Mouse (Mus musculus) kidney, adult 11 months (tissue): ENCODE measurements around the gene Cldn10.
"Not testable (repeated sequence)": the region's sequence is repeated elsewhere in the genome, so short reads cannot be mapped to it uniquely, and the experiment has no call there.

Source experiments
- DNase-seq: peaks from one replicate; pipeline ENCODE4 v3.0.0; 2022

Gene Cldn10

GRCm38 (mm10) chr14:118783326-118783935 is 4.3 kb upstream of the Cldn10 start:
- peak; percentile 91 for DNase-seq

- DNase-seq, result no peak
These were observed 2.5 kb downstream of the Cldn10 start for GRCm38 (mm10) chr14:118790217-118790616.

- no peak for DNase-seq
These were observed 5.2 kb downstream of the Cldn10 start for GRCm38 (mm10) chr14:118792957-118793356.

DNA sequence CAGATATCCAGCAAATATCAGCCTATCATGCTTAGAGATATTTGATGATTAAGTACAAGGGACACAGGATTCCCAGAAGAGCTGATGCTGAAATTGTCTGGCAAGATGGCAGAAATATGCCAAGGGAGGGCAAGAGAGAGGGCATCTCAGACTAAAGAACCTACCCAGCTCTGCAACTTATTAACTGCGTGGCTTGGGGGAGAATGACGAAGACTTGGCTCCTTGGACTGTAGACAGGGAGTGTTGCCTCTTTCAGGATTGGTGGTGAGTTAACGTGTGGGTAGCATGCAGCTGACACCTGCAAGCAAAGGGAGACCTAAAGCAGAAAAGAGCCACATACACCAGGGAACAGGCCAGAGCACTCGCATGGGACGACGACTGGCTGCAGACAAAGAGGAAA is 5.7 kb downstream of the Cldn10 start:
- peak; percentile 78 for DNase-seq

DNA sequence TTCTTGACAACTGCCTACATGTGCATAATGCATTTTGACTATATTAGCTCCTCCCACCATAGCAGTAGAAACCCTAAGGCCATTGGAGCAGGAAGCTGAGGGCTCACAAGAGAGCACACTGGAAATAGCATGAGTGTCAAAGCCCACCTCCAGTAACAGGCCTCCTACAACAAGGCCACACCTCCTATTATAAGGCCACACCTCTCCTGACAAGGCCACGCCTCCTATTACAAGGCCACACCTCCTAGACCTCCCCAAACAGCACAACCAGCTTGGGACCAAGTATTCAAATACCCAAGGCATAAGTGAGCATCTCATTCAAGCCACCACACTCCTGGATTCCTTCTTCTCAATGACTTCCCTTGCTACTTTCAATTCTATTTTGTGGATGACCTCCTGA is 6.5 kb downstream of the Cldn10 start:
- no peak for DNase-seq

GRCm38 (mm10) chr14:118794893-118795292 is 7.2 kb downstream of the Cldn10 start:
- DNase-seq, result no peak

DNA sequence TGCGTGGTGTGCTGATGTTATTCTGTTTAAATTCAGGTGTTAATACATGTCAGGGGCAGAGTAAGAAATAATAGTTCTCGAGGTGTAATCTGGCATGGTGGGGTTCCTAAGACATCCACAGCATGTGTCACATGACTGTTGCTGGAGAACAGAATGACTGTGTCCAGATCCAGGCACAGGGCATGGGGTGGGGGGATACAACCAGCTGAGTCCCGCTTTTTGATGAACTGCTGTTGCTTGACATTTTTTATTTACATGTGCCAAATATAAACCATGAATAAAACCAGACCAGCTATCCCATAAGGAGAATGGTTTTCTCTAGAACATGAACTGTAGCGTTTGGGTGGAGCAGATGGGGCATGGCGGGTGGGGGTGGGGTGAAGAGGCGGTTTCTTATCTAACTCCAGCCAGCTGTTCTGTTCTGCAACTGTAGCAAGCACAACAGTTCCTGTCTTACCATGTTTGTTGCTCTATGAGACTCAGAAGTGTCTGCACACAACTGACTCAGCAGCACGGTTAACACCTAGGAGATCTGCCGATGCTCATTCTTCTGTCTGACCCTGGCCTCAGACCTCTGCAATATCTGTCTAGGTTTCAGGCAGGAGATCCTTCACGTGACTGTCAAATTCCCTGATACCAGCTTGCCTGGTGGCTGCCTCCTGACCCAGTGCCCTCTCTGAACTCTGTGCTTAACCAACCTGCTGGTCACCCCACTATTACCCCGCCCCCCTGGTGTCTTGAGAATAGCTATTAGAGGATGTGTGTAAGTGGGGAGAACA is 8.4 kb downstream of the Cldn10 start:
- peak; percentile 80 for DNase-seq

- no peak for DNase-seq
These were observed 9.0 kb downstream of the Cldn10 start for GRCm38 (mm10) chr14:118796694-118797058.

DNA sequence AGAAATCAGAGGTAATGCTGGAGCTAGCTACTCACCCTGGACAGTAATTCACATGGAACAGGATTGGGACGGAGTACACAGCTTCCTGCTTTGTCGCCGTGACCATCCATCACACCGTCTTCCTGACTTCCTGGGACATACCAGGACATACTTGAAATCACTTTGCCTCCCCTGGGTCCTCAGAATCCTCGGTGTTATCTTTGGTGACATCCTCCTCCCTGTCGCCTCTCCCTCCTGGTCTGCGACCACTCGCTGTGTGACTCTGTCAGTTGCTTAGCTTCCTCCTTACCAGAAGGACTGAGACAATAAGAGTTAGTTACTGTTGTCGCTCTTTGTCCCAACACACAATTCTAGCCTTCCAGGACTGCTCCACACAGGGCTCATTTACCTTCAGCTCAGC is 9.6 kb downstream of the Cldn10 start:
- DNase-seq, result no peak

GRCm38 (mm10) chr14:118799918-118800317 is 12.2 kb downstream of the Cldn10 start:
- no peak for DNase-seq

GRCm38 (mm10) chr14:118803936-118804335 is 16.2 kb downstream of the Cldn10 start:
- no peak for DNase-seq

- peak; percentile 72 for DNase-seq
These were observed 16.6 kb downstream of the Cldn10 start for GRCm38 (mm10) chr14:118804351-118804750.

DNA sequence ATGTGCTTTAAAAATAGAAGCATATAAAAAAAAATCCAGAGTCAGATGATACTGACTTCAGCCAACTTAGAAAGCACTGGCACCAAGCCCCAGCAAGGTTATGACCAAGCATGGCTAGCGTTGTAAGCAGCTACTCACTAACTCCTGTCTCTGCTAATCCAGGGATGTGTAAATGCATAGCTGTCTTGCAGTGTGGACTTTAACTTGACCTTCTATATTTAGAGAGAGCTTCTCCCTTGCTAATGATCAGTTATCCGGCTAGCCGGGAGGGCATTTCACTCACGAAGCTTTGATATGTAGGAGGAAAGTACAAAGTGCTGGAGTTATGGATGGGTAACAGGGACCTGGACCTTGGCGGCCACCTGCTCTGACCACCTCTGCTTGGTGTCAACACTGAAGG is 19.9 kb downstream of the Cldn10 start:
- peak; percentile 67 for DNase-seq

DNA sequence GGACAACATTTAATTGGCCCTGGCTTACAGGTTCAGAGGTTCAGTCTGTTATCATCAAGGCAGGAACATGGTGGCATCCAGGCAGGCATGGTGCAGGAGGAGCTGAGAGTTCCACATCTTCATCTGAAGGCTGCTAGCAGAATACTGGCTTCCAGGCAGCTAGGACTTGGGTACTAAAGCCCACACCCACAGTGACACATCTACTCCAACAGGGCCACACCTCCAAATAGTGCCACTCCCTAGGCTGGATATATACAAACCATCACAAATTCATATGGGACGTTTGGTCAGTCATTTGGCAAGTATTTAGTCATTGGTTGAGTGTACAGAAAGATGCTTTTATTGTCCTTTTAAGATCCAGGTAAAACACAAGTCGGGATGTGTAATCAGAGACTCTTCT is 20.5 kb downstream of the Cldn10 start:
- not testable (repeated sequence) for DNase-seq

- peak; percentile 55 for DNase-seq
These were observed 22.0 kb downstream of the Cldn10 start for GRCm38 (mm10) chr14:118809686-118810085.

GRCm38 (mm10) chr14:118811256-118811655 is 23.5 kb downstream of the Cldn10 start:
- not testable (repeated sequence) for DNase-seq

DNA sequence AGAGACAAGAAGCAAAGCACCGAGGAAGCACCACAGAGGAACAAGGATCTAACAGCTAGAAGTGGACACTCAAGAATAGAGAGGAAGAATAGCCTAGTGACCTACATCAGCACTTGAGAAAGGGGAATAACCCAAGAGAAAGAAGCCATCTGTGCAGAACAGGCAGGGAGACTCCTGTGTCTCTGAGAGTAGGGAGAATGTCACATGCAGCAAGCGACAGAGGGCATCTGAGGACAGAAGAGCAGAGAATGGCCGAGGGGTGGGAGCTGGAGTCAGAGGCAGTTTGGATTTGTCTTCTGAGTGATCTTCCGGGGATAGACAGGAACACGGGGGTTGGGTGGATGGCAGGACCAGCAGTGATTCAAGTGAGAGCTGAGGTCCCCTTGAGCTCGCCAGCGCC is 25.4 kb downstream of the Cldn10 start:
- no peak for DNase-seq

DNA sequence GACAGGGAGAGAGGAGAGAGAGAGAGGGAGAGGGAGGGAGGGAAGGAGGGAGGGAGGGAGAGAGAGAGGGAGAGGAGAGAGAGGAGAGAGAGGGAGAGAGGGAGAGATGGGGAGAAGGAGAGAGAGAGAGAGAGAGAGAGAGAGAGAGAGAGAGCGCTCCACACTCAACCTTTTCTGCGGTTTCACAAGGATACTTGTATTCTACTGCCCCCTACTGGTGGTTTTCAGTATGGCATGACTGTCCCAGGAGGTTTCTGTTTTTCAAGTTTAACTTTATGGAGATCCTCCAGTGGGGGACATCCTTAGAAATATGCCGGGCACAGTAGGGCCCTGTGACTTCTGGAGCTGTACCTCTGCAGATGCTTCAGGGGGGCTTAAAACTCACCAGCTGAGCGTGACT is 28.8 kb downstream of the Cldn10 start:
- DNase-seq, result no peak

DNA sequence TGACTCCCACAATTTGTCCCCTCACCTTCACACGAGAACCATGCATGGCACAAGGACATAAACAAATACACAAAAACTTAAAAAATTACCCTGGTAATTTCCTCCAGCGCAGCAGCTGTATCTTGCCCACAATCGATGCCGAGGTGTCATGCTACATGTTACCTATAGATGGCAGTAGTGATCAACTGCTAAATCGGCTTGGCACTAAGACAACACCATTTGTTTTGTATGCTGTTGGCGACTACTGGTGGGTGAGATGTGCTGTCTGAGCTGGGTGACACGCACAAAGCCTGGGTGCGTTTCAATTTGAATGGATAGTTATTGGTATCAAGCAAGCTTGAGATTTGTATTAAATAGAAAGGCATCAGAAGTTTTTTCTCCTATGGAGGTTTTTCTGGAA is 32.4 kb downstream of the Cldn10 start:
- DNase-seq, result peak; percentile 42

GRCm38 (mm10) chr14:118822816-118823215 is 35.1 kb downstream of the Cldn10 start:
- DNase-seq, result no peak

- DNase-seq, result no peak
These were observed 35.6 kb downstream of the Cldn10 start for GRCm38 (mm10) chr14:118823313-118823712.

GRCm38 (mm10) chr14:118826346-118826745 is 38.6 kb downstream of the Cldn10 start:
- DNase-seq, result no peak

DNA sequence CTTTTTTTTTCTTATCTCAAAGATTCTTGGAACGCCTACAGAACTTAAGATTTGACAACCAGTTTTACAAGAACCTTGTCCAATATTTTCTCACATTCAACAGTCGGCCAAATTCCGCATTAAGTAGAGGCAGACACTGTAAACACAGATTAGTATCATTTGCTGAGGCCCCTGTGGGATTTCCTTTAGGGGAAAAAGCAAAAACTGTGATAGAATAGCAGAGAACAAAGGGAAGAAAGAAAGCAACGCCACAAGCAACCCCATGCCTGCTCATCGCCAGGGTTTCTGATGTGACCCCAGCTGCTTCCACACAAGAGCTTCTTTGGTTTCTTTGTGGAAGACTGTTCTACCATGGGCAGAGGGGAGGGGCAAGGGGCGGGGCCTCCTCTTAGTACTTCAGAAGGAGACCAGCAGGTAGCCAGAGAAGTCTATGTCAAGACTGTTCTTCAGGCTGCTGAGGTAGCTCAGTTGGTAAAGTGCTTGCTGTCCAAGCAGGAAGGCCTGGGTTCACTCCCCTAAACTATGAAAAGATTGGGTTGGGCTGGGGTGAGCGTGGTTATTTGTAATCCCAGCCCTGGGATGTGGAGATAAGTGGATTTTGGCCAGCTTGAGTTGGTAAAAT is 39.7 kb downstream of the Cldn10 start:
- no peak for DNase-seq
